23 mouse cellular contexts compared by ENCODE assay signal in the genomic region with DNA sequence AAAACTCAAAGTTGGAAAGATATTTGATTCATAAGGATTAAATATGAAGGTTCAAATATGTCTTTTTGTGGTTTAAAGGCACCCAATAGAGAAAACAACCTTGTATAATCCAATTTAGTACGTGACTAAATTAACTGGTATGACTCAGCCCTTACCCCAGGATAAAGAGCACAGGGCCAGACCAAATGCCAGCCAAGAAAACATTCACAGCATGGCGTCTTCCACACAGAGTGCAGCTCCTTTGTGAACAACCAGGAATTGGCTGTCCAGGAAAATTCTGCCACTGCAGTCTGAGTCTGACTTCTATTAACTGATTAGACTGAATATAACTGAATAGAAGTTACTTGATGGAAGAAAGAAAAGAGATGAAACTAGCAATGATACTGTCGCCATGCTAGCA.
A peak's percentile ranks its signal among the peaks of the same experiment; 100 is the strongest.
DNase-seq lines count a peak whose midpoint lies in the region; ATAC-seq lines count a peak whose summit lies in the region.
"Had no signal": no experiment of that assay in that cellular context is flagged by ENCODE, and none has a peak within 500 bp of the region (broad histone marks: within the 10 kb centered on the region; RNA-seq: fewer than 3 reads in every experiment).

No protein-coding gene starts in this region.

- peak; percentile 93 for ATAC-seq in cerebellum, adult (ENCODE audit: insufficient number of reproducible peaks, low FRiP score, low TSS enrichment)
- 0 out of 2 replicates have a peak, but pooled peaks have one; percentile 55 for ATAC-seq in midbrain, embryonic 11.5 days (ENCODE audit: low FRiP score)
- ATAC-seq in midbrain, embryonic 15.5 days (replicated peaks) = no peak
- ATAC-seq: activated CD4-positive, CD25-positive, alpha-beta regulatory T cell, adult 4 months; lung, postnatal 0 days had no signal

- H3K27ac ChIP-seq in midbrain, embryonic 11.5 days (ENCODE audit: low read depth, low read length) = no peak overlapping the region
- H3K27ac ChIP-seq in midbrain, embryonic 15.5 days = no peak overlapping the region
- H3K27ac ChIP-seq: heart, adult 2 months; layer of hippocampus, adult 2 months; limb, embryonic 15.5 days; liver, embryonic 15.5 days had no signal

- no peaks in the 10 kb centered on the region for H3K36me3 ChIP-seq in midbrain, embryonic 11.5 days (ENCODE audit: control insufficient read depth, insufficient read depth, low read length)
- no peaks in the 10 kb centered on the region for H3K36me3 ChIP-seq in midbrain, embryonic 15.5 days (replicated peaks)
- H3K36me3 ChIP-seq: limb, embryonic 15.5 days; liver, embryonic 15.5 days had no signal

- no peaks in the 10 kb centered on the region for H3K9me3 ChIP-seq in midbrain, embryonic 11.5 days (ENCODE audit: control insufficient read depth, low read length)
- no peaks in the 10 kb centered on the region for H3K9me3 ChIP-seq in midbrain, embryonic 15.5 days
- H3K9me3 ChIP-seq: limb, embryonic 15.5 days; liver, embryonic 15.5 days had no signal

- DNase-seq in cerebellum, postnatal 4 days (ENCODE audit: low spot score in 2 of 2) = no peak
- DNase-seq in midbrain, embryonic 11.5 days (ENCODE audit: low spot score, missing footprints) = no peak
- peak; percentile 74 to 85 for DNase-seq in cerebellum, postnatal 25 days
- DNase-seq in MN1 (ENCODE audit: low spot score) = no peak
- DNase-seq in c-Kit-positive CD71-positive TER-119-positive erythroid progenitor cells, embryonic 14.5 days (ENCODE audit: low spot score) = no peak
- no peak for DNase-seq in spleen, postnatal 36 days (ENCODE audit: low spot score in 2 of 2)
- DNase-seq: adrenal gland, postnatal 14 days; embryo, embryonic 11 days; gastrocnemius, postnatal 14 days; heart, adult 2 months; heart, postnatal 36 days; kidney, adult 2 months; kidney, postnatal 14 days; layer of hippocampus, postnatal 36 days; right cerebral cortex, adult 18-20 months; thymus, postnatal 14 days had no signal

- H3K4me2 ChIP-seq in midbrain, embryonic 11.5 days = no peak overlapping the region
- H3K4me2 ChIP-seq in midbrain, embryonic 15.5 days = no peak overlapping the region
- H3K4me2 ChIP-seq: limb, embryonic 15.5 days; liver, embryonic 15.5 days had no signal

- no peaks in the 10 kb centered on the region for H3K27me3 ChIP-seq in midbrain, embryonic 11.5 days (ENCODE audit: control insufficient read depth, insufficient read depth, low read length)
- no peaks in the 10 kb centered on the region for H3K27me3 ChIP-seq in midbrain, embryonic 15.5 days (replicated peaks)
- H3K27me3 ChIP-seq: limb, embryonic 15.5 days; liver, embryonic 15.5 days had no signal

- no peak overlapping the region for H3K4me3 ChIP-seq in midbrain, embryonic 11.5 days (ENCODE audit: low read depth, low read length)
- no peak overlapping the region for H3K4me3 ChIP-seq in midbrain, embryonic 15.5 days
- H3K4me3 ChIP-seq: heart, adult 2 months; layer of hippocampus, adult 2 months; limb, embryonic 15.5 days; liver, embryonic 15.5 days had no signal

- H3K9ac ChIP-seq in midbrain, embryonic 11.5 days (ENCODE audit: low read length) = no peak overlapping the region
- no peak overlapping the region for H3K9ac ChIP-seq in midbrain, embryonic 15.5 days
- H3K9ac ChIP-seq: limb, embryonic 15.5 days; liver, embryonic 15.5 days had no signal

- no peaks in the 10 kb centered on the region for H3K4me1 ChIP-seq in midbrain, embryonic 11.5 days (ENCODE audit: control insufficient read depth, insufficient read depth, low read length)
- H3K4me1 ChIP-seq in midbrain, embryonic 15.5 days = no peaks in the 10 kb centered on the region
- H3K4me1 ChIP-seq: limb, embryonic 15.5 days; liver, embryonic 15.5 days had no signal

- 56% methylated on average over 3 of the region's 3 CpGs for WGBS in midbrain, embryonic 11.5 days
- WGBS in midbrain, embryonic 15.5 days = 41% methylated on average over 3 of the region's 3 CpGs

Comparison
In these comparisons a context has a peak if more than half of its experiments do, and no peak if none do; other contexts are left out.
1. DNase-seq: peak in cerebellum, postnatal 25 days (2 of 2); none in cerebellum, postnatal 4 days (0 of 2), midbrain, embryonic 11.5 days (single experiment), MN1 (single experiment), c-Kit-positive CD71-positive TER-119-positive erythroid progenitor cells, embryonic 14.5 days (single experiment) and spleen, postnatal 36 days (0 of 2).